Mouse (Mus musculus): ENCODE results near the gene Eif3i. TPM values are rescaled to one million over a fixed set of nuclear protein-coding genes. Genes with fewer than 3 reads are reported as not detected.

The Eif3i gene
- 133 and 142 TPM in 2 replicates for polyA plus RNA-seq (2015; fragmentation: Nextera tagmentation; extraction: Ambion mirVana)

- Histone ChIP-seq H3K4me1 (ENCODE audit: control insufficient read depth, low read depth, low read length) (peaks cover 28% of the 10 kb centered on the region), H3K9me3 (replicated peaks; ENCODE audit: control insufficient read depth, low read length) (no peaks in the 10 kb centered on the region), H3K9ac (ENCODE audit: low read depth, low read length) (peak within 1 kb of the TSS; percentile 97), H3K27me3 (ENCODE audit: control insufficient read depth, insufficient read depth, low read depth, low read length) (no peaks in the 10 kb centered on the region), H3K36me3 (ENCODE audit: control insufficient read depth, insufficient read depth) (peaks cover 17% of the 10 kb centered on the region), H3K27ac (ENCODE audit: low read length) (peak within 1 kb of the TSS; percentile 90), H3K4me3 (ENCODE audit: low read depth, low read length) (peak within 1 kb of the TSS; percentile 98), H3K4me2 (ENCODE audit: low read depth, low read length) (peak within 1 kb of the TSS; percentile 91)
- under 1% methylated on average over 74 of the region's 74 CpGs for WGBS (ENCODE audit: insufficient replicate concordance)
- ATAC-seq (ENCODE audit: low read depth): peak; percentile 91
These were observed at the start of gene Eif3i, which contains the start of gene Tmem234 for GRCm38 (mm10) chr4:129600233-129601158. Gene Eif3i (minus strand): TSS chr4:129600648. Gene Tmem234 (plus strand): TSS chr4:129600668.

- H3K36me3 ChIP-seq (ENCODE audit: control insufficient read depth, insufficient read depth): peaks cover 31% of the 10 kb centered on the region
- no peaks in the 10 kb centered on the region for H3K4me1 ChIP-seq (ENCODE audit: control insufficient read depth, low read depth, low read length)
- no peak overlapping the region for H3K4me2 ChIP-seq (ENCODE audit: low read depth, low read length)
- no peaks in the 10 kb centered on the region for H3K27me3 ChIP-seq (ENCODE audit: control insufficient read depth, insufficient read depth, low read depth, low read length)
- H3K9ac ChIP-seq (ENCODE audit: low read depth, low read length): no peak overlapping the region
- no peaks in the 10 kb centered on the region for H3K9me3 ChIP-seq (replicated peaks; ENCODE audit: control insufficient read depth, low read length)
- ATAC-seq (ENCODE audit: low read depth): no peak
- no peak overlapping the region for H3K27ac ChIP-seq (ENCODE audit: low read length)
- H3K4me3 ChIP-seq (ENCODE audit: low read depth, low read length): no peak overlapping the region
- 69% methylated on average over 1 of the region's 1 CpGs for WGBS (ENCODE audit: insufficient replicate concordance)
These were observed 48.2 kb upstream of the Eif3i start for GRCm38 (mm10) chr4:129648656-129649055.

GRCm38 (mm10) chr4:129645204-129645603 is 44.8 kb upstream of the Eif3i start:
- Histone ChIP-seq H3K4me1 (ENCODE audit: control insufficient read depth, low read depth, low read length) (peaks cover 6% of the 10 kb centered on the region), H3K27me3 (ENCODE audit: control insufficient read depth, insufficient read depth, low read depth, low read length) (no peaks in the 10 kb centered on the region), H3K9me3 (replicated peaks; ENCODE audit: control insufficient read depth, low read length) (no peaks in the 10 kb centered on the region), H3K4me2 (ENCODE audit: low read depth, low read length) (no peak overlapping the region), H3K4me3 (ENCODE audit: low read depth, low read length) (no peak overlapping the region), H3K36me3 (ENCODE audit: control insufficient read depth, insufficient read depth) (peaks cover 20% of the 10 kb centered on the region), H3K9ac (ENCODE audit: low read depth, low read length) (no peak overlapping the region), H3K27ac (ENCODE audit: low read length) (no peak overlapping the region)
- ATAC-seq (ENCODE audit: low read depth): no peak
- WGBS (ENCODE audit: insufficient replicate concordance): 53% methylated on average over 6 of the region's 6 CpGs

GRCm38 (mm10) chr4:129641756-129642155 is 41.3 kb upstream of the Eif3i start:
- H3K9ac ChIP-seq (ENCODE audit: low read depth, low read length): peak overlapping the region; percentile 30; the same call in 1 of the 2 replicates

GRCm38 (mm10) chr4:129640638-129641467 is 40.4 kb upstream of the Eif3i start, which contains the start of gene Txlna:
Gene Txlna (minus strand): TSS chr4:129641065.
- H3K9me3 ChIP-seq (replicated peaks; ENCODE audit: control insufficient read depth, low read length): no peaks in the 10 kb centered on the region
- peaks cover 29% of the 10 kb centered on the region for H3K36me3 ChIP-seq (ENCODE audit: control insufficient read depth, insufficient read depth)
- peak within 1 kb of the TSS; percentile 91 for H3K4me2 ChIP-seq (ENCODE audit: low read depth, low read length)
- H3K4me3 ChIP-seq (ENCODE audit: low read depth, low read length): peak within 1 kb of the TSS; percentile 81
- H3K4me1 ChIP-seq (ENCODE audit: control insufficient read depth, low read depth, low read length): peaks cover 23% of the 10 kb centered on the region
- H3K27ac ChIP-seq (ENCODE audit: low read length): peak within 1 kb of the TSS; percentile 91
- under 1% methylated on average over 60 of the region's 60 CpGs for WGBS (ENCODE audit: insufficient replicate concordance)
- H3K27me3 ChIP-seq (ENCODE audit: control insufficient read depth, insufficient read depth, low read depth, low read length): no peaks in the 10 kb centered on the region
- H3K9ac ChIP-seq (ENCODE audit: low read depth, low read length): peak within 1 kb of the TSS; percentile 77
- ATAC-seq (ENCODE audit: low read depth): peak; percentile 91

More at GRCm38 (mm10) chr4:129641756-129642155, 41.3 kb upstream of the Eif3i start:
- H3K4me1 ChIP-seq (ENCODE audit: control insufficient read depth, low read depth, low read length): peaks cover 23% of the 10 kb centered on the region
- 60% methylated on average over 5 of the region's 5 CpGs for WGBS (ENCODE audit: insufficient replicate concordance)
- H3K36me3 ChIP-seq (ENCODE audit: control insufficient read depth, insufficient read depth): peaks cover 20% of the 10 kb centered on the region
- H3K27ac ChIP-seq (ENCODE audit: low read length): peak overlapping the region; percentile 49
- peak overlapping the region; percentile 91 for H3K4me2 ChIP-seq (ENCODE audit: low read depth, low read length)
- no peaks in the 10 kb centered on the region for H3K9me3 ChIP-seq (replicated peaks; ENCODE audit: control insufficient read depth, low read length)
- ATAC-seq (ENCODE audit: low read depth): no peak
- no peaks in the 10 kb centered on the region for H3K27me3 ChIP-seq (ENCODE audit: control insufficient read depth, insufficient read depth, low read depth, low read length)
- peak overlapping the region; percentile 24; the same call in 1 of the 2 replicates for H3K4me3 ChIP-seq (ENCODE audit: low read depth, low read length)

GRCm38 (mm10) chr4:129640101-129640637 is 39.7 kb upstream of the Eif3i start:
- peak overlapping the region; percentile 81 for H3K4me3 ChIP-seq (ENCODE audit: low read depth, low read length)
- peaks cover 32% of the 10 kb centered on the region for H3K36me3 ChIP-seq (ENCODE audit: control insufficient read depth, insufficient read depth)
- peaks cover 23% of the 10 kb centered on the region for H3K4me1 ChIP-seq (ENCODE audit: control insufficient read depth, low read depth, low read length)
- H3K27me3 ChIP-seq (ENCODE audit: control insufficient read depth, insufficient read depth, low read depth, low read length): no peaks in the 10 kb centered on the region
- H3K9me3 ChIP-seq (replicated peaks; ENCODE audit: control insufficient read depth, low read length): no peaks in the 10 kb centered on the region
- H3K4me2 ChIP-seq (ENCODE audit: low read depth, low read length): peak overlapping the region; percentile 91
- WGBS (ENCODE audit: insufficient replicate concordance): 2% methylated on average over 17 of the region's 17 CpGs
- no peak for ATAC-seq (ENCODE audit: low read depth)
- peak overlapping the region; percentile 77 for H3K9ac ChIP-seq (ENCODE audit: low read depth, low read length)
- H3K27ac ChIP-seq (ENCODE audit: low read length): peak overlapping the region; percentile 91

GRCm38 (mm10) chr4:129639221-129639620 is 38.8 kb upstream of the Eif3i start:
- H3K27me3 ChIP-seq (ENCODE audit: control insufficient read depth, insufficient read depth, low read depth, low read length): no peaks in the 10 kb centered on the region
- H3K4me2 ChIP-seq (ENCODE audit: low read depth, low read length): peak overlapping the region; percentile 91
- no peak overlapping the region; the same call in 1 of the 2 replicates for H3K9ac ChIP-seq (ENCODE audit: low read depth, low read length)
- H3K4me1 ChIP-seq (ENCODE audit: control insufficient read depth, low read depth, low read length): peaks cover 27% of the 10 kb centered on the region
- ATAC-seq (ENCODE audit: low read depth): no peak
- H3K36me3 ChIP-seq (ENCODE audit: control insufficient read depth, insufficient read depth): peaks cover 35% of the 10 kb centered on the region
- H3K4me3 ChIP-seq (ENCODE audit: low read depth, low read length): peak overlapping the region; percentile 81
- H3K9me3 ChIP-seq (replicated peaks; ENCODE audit: control insufficient read depth, low read length): no peaks in the 10 kb centered on the region
- WGBS (ENCODE audit: insufficient replicate concordance): 83% methylated on average over 15 of the region's 15 CpGs
- no peak overlapping the region for H3K27ac ChIP-seq (ENCODE audit: low read length)

- Histone ChIP-seq H3K9me3 (replicated peaks; ENCODE audit: control insufficient read depth, low read length) (no peaks in the 10 kb centered on the region), H3K27ac (ENCODE audit: low read length) (no peak overlapping the region), H3K4me2 (ENCODE audit: low read depth, low read length) (peak overlapping the region; percentile 10; the same call in 1 of the 2 replicates), H3K4me1 (ENCODE audit: control insufficient read depth, low read depth, low read length) (peaks cover 17% of the 10 kb centered on the region), H3K27me3 (ENCODE audit: control insufficient read depth, insufficient read depth, low read depth, low read length) (no peaks in the 10 kb centered on the region), H3K9ac (ENCODE audit: low read depth, low read length) (no peak overlapping the region), H3K4me3 (ENCODE audit: low read depth, low read length) (no peak overlapping the region), H3K36me3 (ENCODE audit: control insufficient read depth, insufficient read depth) (peaks cover 74% of the 10 kb centered on the region)
- WGBS (ENCODE audit: insufficient replicate concordance): 45% methylated on average over 6 of the region's 6 CpGs
- peak; percentile 85 for ATAC-seq (ENCODE audit: low read depth)
These were observed 33.4 kb upstream of the Eif3i start for GRCm38 (mm10) chr4:129633852-129634251.

Data from liver, embryonic 16.5 days (tissue).